Mouse (Mus musculus): ENCODE data around the gene E130114P18Rik. TPM values are rescaled to one million over a fixed set of nuclear protein-coding genes. Genes with fewer than 3 reads are reported as not detected.

The E130114P18Rik gene
- polyA plus RNA-seq, 1 experiment from 2014 or later: 1.6 TPM

- H3K4me2 ChIP-seq (replicated peaks; ENCODE audit: low read depth): no peak overlapping the region
- no peaks in the 10 kb centered on the region for H3K4me1 ChIP-seq (replicated peaks; ENCODE audit: control insufficient read depth, insufficient read depth, low read length)
- no peaks in the 10 kb centered on the region for H3K9me3 ChIP-seq (ENCODE audit: control insufficient read depth)
- no peak for TF ChIP-seq CTCF (IDR thresholded peaks at IDR 0.05; ENCODE audit: low read depth)
- no peaks in the 10 kb centered on the region for H3K27me3 ChIP-seq (replicated peaks; ENCODE audit: control insufficient read depth, insufficient read depth, low read length)
- ATAC-seq: no peak
- no peak overlapping the region for H3K4me3 ChIP-seq (ENCODE audit: low read depth, low read length)
- no peaks in the 10 kb centered on the region for H3K36me3 ChIP-seq (ENCODE audit: control insufficient read depth, insufficient read depth)
- no peak overlapping the region for H3K27ac ChIP-seq (ENCODE audit: low read depth, low read length)
- H3K9ac ChIP-seq (ENCODE audit: low read depth, low read length): no peak overlapping the region
- 90% methylated on average over 4 of the region's 4 CpGs for WGBS
These were observed 84.8 kb downstream of the E130114P18Rik start for GRCm38 (mm10) chr4:97693054-97693453.

DNA sequence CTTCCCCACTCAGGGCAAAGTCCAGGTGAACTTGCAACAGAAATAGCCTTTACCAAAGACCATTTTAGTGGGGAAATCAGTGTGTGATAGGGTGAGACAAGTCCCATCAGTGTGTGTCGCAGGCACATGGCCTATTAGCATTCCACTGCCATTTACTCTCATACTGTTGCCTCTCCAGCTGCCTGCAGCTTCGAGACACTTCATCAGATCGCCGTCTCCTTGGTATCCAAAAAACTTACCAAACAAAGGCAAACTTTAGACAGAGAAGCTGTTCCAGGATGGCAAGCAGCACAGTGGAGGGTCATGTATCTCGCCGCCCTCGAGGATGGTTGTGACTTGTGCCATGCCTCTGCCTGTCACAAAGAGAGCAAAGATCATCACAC is 87.5 kb downstream of the E130114P18Rik start:
- Histone ChIP-seq H3K36me3 (ENCODE audit: control insufficient read depth, insufficient read depth) (no peaks in the 10 kb centered on the region), H3K4me2 (replicated peaks; ENCODE audit: low read depth) (no peak overlapping the region), H3K9me3 (ENCODE audit: control insufficient read depth) (no peaks in the 10 kb centered on the region), H3K27ac (ENCODE audit: low read depth, low read length) (no peak overlapping the region), H3K4me1 (replicated peaks; ENCODE audit: control insufficient read depth, insufficient read depth, low read length) (no peaks in the 10 kb centered on the region), H3K27me3 (replicated peaks; ENCODE audit: control insufficient read depth, insufficient read depth, low read length) (no peaks in the 10 kb centered on the region), H3K9ac (ENCODE audit: low read depth, low read length) (no peak overlapping the region), H3K4me3 (ENCODE audit: low read depth, low read length) (no peak overlapping the region)
- 0 out of 2 replicates have a peak, but pooled peaks have one; percentile 8 for ATAC-seq
- WGBS: 71% methylated on average over 7 of the region's 7 CpGs
- no peak for TF ChIP-seq CTCF (IDR thresholded peaks at IDR 0.05; ENCODE audit: low read depth)

- Histone ChIP-seq H3K36me3 (ENCODE audit: control insufficient read depth, insufficient read depth) (no peaks in the 10 kb centered on the region), H3K4me2 (replicated peaks; ENCODE audit: low read depth) (no peak overlapping the region), H3K9ac (ENCODE audit: low read depth, low read length) (no peak overlapping the region), H3K27me3 (replicated peaks; ENCODE audit: control insufficient read depth, insufficient read depth, low read length) (no peaks in the 10 kb centered on the region), H3K4me1 (replicated peaks; ENCODE audit: control insufficient read depth, insufficient read depth, low read length) (no peaks in the 10 kb centered on the region), H3K27ac (ENCODE audit: low read depth, low read length) (no peak overlapping the region), H3K4me3 (ENCODE audit: low read depth, low read length) (no peak overlapping the region), H3K9me3 (ENCODE audit: control insufficient read depth) (no peaks in the 10 kb centered on the region)
- ATAC-seq: 0 out of 2 replicates have a peak, but pooled peaks have one; percentile 28
- 49% methylated on average over 8 of the region's 8 CpGs for WGBS
- no peak for TF ChIP-seq CTCF (IDR thresholded peaks at IDR 0.05; ENCODE audit: low read depth)
These were observed 88.2 kb downstream of the E130114P18Rik start for GRCm38 (mm10) chr4:97689456-97690383.

- TF ChIP-seq CTCF (IDR thresholded peaks at IDR 0.05; ENCODE audit: low read depth): no peak
- Histone ChIP-seq H3K9ac (ENCODE audit: low read depth, low read length) (no peak overlapping the region), H3K27me3 (replicated peaks; ENCODE audit: control insufficient read depth, insufficient read depth, low read length) (no peaks in the 10 kb centered on the region), H3K36me3 (ENCODE audit: control insufficient read depth, insufficient read depth) (no peaks in the 10 kb centered on the region), H3K27ac (ENCODE audit: low read depth, low read length) (no peak overlapping the region), H3K4me3 (ENCODE audit: low read depth, low read length) (no peak overlapping the region), H3K4me1 (replicated peaks; ENCODE audit: control insufficient read depth, insufficient read depth, low read length) (no peaks in the 10 kb centered on the region), H3K9me3 (ENCODE audit: control insufficient read depth) (no peaks in the 10 kb centered on the region), H3K4me2 (replicated peaks; ENCODE audit: low read depth) (no peak overlapping the region)
- ATAC-seq: no peak
- WGBS: 86% methylated on average over 5 of the region's 5 CpGs
These were observed 91.9 kb downstream of the E130114P18Rik start for GRCm38 (mm10) chr4:97686020-97686419.

GRCm38 (mm10) chr4:97676579-97676937 is 101.3 kb downstream of the E130114P18Rik start:
- no peak for ATAC-seq
- no peaks in the 10 kb centered on the region for H3K4me1 ChIP-seq (replicated peaks; ENCODE audit: control insufficient read depth, insufficient read depth, low read length)
- 53% methylated on average over 2 of the region's 2 CpGs for WGBS

DNA sequence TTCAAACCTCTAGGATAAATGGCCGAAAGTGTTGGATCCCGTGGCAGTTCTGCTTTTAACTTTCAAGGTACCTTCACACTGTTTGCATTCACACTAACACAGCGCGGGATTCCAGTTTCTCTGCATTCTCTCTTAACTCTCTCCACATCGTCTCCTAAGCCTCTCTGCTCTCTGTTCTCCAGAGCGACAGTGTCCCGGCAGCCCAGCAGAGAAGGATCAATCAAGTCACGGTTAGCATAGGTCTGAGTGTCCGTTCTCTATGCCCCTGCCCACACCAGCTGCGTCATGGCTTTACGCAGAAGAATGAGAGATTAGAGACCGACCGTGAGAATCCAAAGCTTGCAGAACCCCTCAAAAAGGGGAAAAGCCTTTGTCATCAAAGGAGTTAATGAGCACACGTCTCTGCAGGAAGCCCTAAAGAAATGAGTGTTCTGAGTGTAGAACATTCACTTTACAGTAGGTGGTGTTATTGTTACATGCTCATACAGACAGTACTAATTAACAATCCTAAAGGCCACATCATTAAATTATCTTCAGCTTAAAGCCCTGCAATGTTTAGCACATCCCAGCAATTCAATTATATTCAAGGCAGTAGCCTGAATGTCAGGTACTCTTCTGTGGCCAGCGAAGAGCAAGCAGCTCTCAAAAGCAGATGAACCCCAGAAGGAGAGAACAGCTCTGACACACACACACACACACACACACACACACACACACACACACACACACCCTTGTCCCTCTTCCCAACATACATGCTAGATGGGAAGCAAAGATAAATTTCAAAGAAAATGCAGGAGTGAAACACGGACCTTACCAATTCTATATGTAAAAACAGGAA is 101.9 kb downstream of the E130114P18Rik start:
- WGBS: 45% methylated on average over 16 of the region's 16 CpGs
- Histone ChIP-seq H3K27me3 (replicated peaks; ENCODE audit: control insufficient read depth, insufficient read depth, low read length) (no peaks in the 10 kb centered on the region), H3K36me3 (ENCODE audit: control insufficient read depth, insufficient read depth) (no peaks in the 10 kb centered on the region), H3K4me1 (replicated peaks; ENCODE audit: control insufficient read depth, insufficient read depth, low read length) (no peaks in the 10 kb centered on the region), H3K4me3 (ENCODE audit: low read depth, low read length) (no peak overlapping the region), H3K27ac (ENCODE audit: low read depth, low read length) (no peak overlapping the region), H3K4me2 (replicated peaks; ENCODE audit: low read depth) (no peak overlapping the region), H3K9me3 (ENCODE audit: control insufficient read depth) (no peaks in the 10 kb centered on the region), H3K9ac (ENCODE audit: low read depth, low read length) (no peak overlapping the region)
- peak; percentile 63 for TF ChIP-seq CTCF (IDR thresholded peaks at IDR 0.05; ENCODE audit: low read depth)
- ATAC-seq: no peak

More at GRCm38 (mm10) chr4:97676579-97676937, 101.3 kb downstream of the E130114P18Rik start:
- no peak overlapping the region for H3K27ac ChIP-seq (ENCODE audit: low read depth, low read length)
- H3K4me3 ChIP-seq (ENCODE audit: low read depth, low read length): no peak overlapping the region
- no peak for TF ChIP-seq CTCF (IDR thresholded peaks at IDR 0.05; ENCODE audit: low read depth)
- H3K9me3 ChIP-seq (ENCODE audit: control insufficient read depth): no peaks in the 10 kb centered on the region
- H3K27me3 ChIP-seq (replicated peaks; ENCODE audit: control insufficient read depth, insufficient read depth, low read length): no peaks in the 10 kb centered on the region
- H3K4me2 ChIP-seq (replicated peaks; ENCODE audit: low read depth): no peak overlapping the region
- no peaks in the 10 kb centered on the region for H3K36me3 ChIP-seq (ENCODE audit: control insufficient read depth, insufficient read depth)
- no peak overlapping the region for H3K9ac ChIP-seq (ENCODE audit: low read depth, low read length)
